Mouse (Mus musculus) gastrocnemius, postnatal 4 days (tissue): ENCODE measurements around the gene Casc3. TPM values are rescaled to one million over a fixed set of nuclear protein-coding genes. Genes with fewer than 3 reads are reported as not detected.

ENCODE experiments used
- DNase-seq, 2 experiments: peaks; one replicate each; pipeline ENCODE4 v3.0.0; 2021 to 2022; ENCODE audit warnings: low spot score in 2 of 2, mixed read lengths in 2 of 2
- total RNA-seq, 2 experiments: library from RNA; stranded (reverse); gene quantifications; 2 replicates each; pipeline ENCODE4 v1.2.3; 2021

Casc3 gene
- total RNA-seq, 2 experiments from 2014 or later = 28.3 to 31.6 TPM

DNA sequence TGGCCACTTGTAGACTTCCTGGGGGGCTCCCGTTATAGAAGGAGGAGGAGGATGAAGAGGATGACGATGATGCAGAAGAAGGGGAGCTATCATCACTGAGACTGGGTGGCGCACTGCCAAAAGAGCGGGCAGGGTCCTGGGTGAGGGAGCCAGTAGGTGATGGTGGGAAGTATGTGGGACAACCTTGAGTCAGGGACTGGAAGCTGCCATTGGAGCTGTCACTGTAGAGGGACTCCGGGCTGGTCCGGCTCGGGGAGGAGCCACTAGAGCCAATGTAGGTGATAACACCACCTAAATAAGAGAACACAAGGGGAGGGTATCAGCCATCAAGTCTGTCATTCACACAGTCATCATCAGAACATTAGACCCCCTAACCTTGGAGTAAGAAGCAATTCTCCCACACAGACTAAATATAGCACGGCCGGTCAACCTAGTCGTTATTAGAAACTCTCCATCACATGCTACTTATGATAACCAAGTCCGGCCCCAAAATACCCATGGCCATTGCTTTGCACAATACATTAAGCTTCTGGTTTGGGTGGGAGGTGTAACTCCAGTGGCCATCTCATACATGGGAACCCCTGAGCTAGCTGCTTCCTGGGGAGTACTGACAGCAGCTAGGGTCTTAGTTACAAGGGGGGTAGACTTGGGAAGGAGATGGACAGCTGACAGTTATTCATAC, 32.7 kb upstream of the Casc3 start:
- DNase-seq = no peak

DNA sequence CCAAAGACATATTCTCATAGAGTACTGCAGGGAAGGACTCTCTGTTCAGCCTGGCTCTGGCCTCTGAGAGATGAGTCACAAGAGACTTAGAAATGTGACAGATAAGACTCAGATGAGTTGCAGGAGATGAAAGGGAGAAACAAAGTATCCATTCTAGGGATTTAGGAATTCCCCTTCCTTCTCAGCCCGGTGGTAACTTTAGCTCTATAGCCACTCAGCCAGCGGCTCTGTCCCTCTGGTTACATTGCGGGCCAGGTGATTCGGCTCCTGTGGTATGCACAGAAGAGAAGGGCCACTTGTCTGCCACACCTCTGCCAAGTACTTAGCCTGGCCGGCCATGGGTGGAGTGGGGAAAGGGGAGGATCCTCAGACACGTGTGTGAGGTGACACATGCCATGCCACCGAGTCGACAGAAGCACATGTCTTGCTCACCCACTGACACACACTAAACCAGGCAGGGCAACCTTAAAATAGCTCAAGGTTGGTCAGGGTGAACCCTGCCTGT, 32.0 kb upstream of the Casc3 start:
- no peak for DNase-seq

DNA sequence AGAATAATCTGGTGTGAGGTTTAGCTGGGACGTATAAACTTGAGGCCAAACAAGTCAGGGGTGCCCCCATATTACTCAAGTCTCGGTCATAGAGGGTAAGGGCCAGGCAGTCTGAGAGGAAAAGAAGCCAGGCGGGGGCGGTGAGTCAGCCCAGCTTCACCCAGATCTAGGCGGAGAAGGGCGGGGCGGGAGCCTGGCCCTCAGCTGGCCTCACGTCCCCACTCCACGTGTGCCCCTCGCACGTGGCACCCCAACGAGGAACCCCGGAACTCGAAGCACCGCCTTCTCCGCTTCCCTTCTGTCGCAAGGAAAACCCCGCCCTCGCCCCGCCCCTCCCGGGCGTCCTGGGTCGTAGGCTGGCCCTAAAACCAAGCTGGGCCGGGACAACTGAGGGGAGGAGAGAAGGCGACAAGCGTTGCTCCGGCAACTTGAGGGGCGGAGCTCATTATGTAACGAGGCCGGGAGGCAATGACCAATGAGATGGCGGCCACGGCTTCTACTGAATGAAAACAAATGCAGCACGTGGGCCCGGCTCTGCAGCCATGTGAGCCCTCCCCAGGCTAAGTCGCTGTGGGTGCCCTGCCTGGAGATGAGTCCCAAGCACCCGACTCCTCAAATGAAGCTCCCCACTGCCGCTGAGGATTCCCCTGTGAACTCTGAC, 30.9 kb upstream of the Casc3 start:
- peak; percentile 96 to 99 for DNase-seq

DNA sequence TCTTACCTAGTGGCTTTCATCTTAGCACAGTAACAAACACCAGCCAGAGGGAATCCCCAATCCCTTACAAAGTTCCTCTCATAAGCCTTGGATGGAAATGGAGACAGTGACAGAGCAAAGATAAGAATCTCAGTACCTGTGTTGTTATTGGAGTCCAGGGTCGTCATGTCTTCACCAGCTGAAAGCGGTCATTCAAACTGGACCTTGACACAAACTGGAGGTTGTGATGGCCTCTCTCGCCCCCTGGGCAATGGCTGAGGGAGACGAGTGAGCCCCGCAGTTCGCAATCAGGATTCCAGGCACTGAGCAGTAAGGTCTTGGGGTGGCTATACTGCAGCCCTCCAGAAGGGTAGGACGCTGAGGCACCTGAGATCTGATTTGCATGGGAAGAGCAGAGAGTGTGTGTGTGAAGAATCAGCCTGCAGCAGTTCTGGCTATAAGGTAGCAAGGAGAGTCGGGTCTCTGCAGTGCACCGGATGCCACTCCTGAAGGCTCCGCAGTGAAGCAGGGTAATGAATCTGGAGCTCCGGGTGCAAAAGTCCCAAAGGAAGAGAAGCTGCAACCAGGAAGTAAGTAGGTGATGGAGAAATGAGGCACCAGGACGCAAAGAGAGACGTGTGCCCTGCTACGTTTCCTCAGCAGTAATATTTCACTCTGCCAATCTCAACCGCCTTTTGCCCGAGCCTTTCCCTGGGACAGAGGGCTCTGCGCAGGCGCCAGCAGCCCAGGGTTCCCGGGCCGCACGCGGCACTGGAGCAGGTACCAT, 29.9 kb upstream of the Casc3 start, which contains the start of gene Nr1d1:
TSS of gene Nr1d1 (minus strand) at position 752 of the 766 bp plus-strand sequence.
- no peak for DNase-seq

DNA sequence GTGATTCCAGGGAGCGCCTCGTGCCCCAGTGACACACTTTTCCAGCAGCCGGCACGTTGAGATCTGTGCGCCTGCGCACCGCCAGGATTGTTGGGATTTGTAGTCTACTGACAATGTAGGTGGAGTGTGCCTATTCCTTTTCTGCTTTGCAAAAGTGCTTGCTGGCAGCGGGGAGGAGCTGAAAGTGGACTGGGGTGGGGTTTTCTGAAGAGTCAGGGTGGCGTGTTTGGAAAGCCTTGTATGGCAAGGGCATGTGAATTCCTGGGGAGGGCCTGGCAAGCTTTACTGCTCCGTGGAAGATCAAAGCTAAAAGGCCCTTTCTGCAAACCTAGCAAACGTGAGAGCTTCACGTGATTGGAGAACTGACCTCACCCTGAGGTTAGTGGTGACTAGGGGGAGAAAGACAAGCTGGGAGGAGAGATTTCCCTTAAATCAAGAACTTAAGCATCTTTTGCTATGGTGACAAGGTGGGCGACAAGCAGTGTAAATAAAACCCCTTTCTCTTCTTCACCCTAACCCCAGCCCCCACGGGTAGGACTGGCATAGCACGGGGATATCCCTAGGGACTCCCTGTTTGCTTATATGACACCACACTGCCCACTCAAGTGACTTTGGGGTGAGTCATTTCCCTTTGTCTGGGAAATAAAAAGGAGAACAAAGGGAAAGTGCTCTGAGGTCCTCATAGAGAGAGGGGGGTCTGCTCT, 29.2 kb upstream of the Casc3 start:
- DNase-seq = peak; percentile 93 to 96

DNA sequence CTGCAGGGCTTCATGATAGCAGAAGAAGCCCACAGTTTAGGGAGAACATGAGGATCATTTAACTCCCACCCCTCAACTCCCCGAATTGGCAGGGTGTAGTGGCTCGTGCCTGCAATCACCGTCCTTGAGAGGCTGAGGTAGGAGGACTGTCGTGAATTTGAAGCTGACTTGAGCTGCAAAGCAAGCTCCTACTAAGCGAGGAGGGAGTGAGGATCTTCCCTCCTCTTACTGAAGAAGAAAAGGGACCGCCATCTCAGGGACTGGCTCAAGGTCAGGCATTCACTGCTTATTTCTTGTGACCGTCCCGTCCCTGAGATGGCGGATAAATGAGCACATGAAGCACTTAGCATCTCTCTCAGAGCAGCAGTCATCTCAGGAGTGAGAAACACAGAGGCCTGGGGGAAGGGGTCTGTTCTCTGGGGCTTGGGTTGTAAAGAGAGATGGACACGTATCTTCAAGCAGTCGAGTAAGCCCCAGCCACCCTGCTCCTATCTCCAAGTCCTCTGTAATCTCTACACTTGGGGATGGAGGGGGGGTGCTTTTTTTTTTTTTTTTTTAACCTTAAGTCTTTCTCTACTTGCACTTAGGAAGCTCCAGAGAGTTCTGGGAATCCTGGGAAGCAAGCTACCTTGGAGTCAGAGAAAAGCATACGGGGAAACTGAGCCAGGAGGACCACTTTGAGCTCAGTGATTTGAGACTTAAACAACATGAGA, 28.5 kb upstream of the Casc3 start:
- no peak for DNase-seq

DNA sequence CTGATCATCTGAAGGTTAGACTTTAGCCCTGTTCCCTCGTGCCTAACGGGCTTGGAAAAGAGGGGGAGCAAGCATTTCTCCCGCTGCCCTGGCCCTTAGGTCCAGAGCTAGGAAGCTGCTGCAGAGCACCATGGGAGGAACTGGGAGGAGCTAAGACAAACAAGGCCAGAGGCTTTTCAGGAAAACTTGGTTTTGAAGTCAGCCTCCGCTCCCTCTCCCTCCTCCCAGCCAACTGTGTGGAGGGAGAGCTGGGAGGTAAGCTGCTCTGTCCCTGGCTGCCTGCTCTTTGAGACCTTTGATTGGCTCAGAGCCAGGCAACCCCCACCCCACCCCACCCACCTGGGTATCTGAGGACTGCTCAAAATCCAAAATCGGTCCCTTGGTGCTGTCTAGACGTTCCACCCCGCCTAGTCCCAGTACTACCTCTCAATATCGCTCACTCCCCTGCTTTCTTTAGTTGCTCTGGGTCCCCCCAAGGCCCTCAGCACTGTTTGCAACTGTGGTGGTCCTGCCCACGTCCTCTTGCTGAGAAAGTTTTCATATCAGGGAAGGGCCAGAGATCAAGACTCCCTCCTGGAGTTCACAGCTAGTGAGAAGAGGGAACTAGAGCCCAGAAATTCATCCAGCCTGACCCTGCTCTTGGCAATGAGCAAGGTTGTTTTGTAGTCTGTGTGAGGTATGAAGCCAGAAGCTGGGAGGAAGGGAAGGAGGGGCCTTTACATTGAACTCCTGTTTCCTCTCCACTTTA, 27.7 kb upstream of the Casc3 start:
- DNase-seq = peak in 1 of 2 experiments; percentile 40

DNA sequence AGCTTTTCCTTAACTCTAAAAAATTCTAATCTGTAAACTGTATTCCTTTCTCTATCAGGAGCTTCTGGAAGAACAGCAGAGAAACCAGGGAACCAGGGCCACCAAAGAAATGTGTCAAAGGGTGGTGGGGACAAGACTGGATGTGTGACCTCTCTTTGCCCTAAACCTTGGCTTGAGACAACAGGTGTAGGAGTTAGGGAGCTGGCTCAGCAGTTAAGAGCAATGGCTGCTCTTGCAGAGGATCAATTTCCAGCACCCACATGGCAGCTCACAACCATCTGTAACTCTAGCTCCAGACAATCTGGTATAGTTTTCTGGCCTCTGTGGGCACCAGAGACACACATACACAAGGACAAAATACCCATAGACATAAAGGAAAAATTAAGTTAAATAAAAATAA, 26.8 kb upstream of the Casc3 start:
- DNase-seq = no peak

DNA sequence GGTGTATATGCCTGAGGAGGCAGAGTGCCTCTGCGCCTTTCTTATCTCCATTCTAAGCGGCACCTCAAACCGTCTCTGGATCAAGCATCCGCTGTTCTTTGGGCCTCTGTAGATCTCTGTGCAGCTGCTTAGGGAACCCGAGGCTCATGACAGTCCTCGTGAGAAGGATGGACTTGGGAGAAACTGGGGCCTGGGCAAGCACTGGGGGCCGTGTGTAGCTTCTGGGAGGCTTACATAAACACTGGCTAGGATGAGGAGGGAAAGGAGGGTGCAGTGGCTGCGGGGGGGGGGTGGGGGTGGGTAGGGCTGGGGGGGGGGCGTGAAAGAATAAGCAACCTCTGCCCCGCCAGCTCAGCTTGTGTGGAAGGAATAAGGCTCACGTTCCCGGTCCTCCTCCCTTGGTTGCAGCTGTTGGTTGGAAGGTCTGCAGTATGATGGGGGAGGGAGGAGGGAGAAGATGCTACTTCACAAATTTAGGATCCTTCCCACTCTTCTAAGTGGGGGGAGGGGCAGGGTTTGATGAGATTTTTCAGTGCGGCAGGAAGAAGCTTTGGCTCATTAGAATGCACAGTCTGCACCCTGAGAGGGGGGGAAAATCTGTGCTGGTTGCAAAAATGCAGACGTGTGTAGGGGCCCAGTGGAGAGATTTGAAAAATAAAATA, 22.7 kb upstream of the Casc3 start:
- peak in 1 of 2 experiments; percentile 78 for DNase-seq

DNA sequence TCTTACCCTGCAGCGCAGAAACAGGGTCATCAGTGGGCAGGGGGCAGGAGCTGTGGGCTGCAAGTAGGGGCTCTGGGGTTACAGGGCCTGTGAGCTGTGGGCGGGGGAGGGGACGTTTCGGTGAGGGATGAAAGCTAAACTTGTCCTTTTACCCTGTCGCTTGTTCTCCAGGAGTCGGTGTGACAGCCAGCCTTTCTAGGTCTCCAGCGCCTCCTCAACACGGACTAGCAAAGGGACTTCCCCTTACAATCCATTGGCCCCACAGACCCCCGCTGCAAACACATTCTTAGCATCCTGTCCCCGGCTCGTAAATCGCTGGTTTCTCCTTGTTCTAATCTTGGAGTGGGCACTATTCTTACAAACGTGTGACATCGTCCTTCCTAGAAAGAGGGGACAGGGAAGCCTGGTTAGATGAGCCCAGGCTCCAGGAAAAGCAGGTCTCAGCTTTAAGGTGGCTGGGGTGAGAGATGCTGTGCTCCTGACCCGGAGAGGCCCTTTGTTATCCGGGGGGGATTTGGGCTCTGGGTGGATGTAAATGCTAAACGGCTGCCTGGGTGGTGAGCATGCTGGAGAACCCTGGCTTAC, 22.0 kb upstream of the Casc3 start:
- peak in 1 of 2 experiments; percentile 42 for DNase-seq

DNA sequence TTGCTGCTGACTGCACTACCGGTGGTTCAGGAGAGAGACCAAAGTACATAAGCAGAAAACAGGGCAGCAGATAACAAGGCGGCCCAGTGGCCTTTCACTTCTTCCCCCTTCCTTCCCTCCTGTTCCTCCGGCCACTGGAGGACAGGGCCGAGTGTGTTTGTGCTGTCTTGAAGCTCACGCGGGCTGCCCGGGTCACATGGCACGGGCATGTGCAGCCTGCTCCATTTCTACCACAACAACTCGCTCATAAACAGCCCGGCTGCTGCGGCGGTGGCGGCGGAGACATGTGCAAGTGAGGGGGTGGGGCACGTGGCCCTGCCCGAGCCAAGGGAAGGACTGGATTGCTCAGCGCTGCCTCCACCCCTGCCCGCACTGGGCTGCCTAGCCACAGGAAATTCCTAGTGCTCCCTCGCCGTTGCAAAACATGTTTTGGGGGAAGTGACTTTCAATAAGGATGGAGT, 21.4 kb upstream of the Casc3 start:
- DNase-seq = peak; percentile 92 to 95

DNA sequence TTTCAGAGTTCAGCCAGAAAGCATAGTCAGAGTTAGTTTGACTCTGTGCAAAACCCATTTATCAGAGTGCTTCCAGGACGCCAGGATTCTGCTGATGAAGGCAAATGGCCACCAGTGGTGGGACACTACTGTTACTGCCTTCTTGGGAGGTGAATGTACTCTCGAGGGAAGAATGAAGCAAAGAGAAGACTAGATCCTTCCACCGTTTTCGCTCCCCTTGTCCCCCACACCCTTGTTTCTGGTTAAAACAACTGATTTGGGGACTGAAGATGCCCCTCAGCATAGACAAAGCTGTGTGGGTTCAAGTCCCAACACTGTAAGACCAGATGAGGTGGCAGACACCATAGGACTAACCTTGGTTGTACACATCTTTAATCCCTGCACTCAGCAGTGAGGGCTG, 20.6 kb upstream of the Casc3 start:
- no peak for DNase-seq

DNA sequence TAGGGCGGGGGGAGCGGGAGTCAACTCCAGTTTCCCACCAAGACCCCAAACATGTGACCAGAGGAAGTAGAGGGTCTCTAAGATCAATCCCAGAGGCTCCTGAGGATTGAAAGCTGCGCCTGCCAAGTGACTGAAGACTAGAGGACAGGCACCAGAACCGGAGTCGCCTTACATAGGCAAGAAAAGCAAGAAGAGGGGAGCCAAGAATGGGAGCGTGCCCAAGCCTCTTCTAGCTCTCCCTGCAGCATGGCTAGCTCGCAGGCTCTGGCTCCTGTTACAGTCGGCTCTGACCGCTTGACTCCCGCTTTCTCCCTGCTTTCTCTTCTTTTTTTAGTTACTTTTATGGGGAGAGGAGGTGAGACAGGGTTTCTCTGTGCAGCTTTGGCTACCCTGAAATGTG, 19.5 kb upstream of the Casc3 start:
- peak in 1 of 2 experiments; percentile 68 for DNase-seq

DNA sequence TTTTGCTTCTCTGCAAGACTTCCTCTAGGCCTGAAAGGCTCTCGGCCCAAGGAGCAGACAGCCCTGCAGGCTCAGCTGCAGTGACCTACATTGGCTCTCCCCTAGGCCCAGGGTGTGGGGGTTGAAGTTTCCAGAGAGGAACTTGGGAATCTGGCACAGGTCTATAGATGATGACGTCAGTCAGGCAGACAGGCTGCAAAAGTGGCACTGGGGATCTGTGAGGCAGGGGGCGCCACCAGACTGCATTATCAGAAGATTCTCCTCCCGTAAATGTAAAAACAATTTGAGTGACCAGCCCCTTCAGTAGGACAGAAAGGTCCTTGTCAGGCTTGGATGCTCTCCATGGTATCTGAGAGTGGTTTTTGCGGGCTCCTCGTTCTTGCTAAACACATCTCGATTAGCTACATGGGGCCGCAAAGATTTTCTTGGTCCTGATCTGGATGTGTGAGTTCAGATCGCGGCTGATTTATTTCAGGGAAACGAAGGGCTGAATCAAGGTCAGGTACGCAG, 18.9 kb upstream of the Casc3 start:
- DNase-seq = peak in 1 of 2 experiments; percentile 87

DNA sequence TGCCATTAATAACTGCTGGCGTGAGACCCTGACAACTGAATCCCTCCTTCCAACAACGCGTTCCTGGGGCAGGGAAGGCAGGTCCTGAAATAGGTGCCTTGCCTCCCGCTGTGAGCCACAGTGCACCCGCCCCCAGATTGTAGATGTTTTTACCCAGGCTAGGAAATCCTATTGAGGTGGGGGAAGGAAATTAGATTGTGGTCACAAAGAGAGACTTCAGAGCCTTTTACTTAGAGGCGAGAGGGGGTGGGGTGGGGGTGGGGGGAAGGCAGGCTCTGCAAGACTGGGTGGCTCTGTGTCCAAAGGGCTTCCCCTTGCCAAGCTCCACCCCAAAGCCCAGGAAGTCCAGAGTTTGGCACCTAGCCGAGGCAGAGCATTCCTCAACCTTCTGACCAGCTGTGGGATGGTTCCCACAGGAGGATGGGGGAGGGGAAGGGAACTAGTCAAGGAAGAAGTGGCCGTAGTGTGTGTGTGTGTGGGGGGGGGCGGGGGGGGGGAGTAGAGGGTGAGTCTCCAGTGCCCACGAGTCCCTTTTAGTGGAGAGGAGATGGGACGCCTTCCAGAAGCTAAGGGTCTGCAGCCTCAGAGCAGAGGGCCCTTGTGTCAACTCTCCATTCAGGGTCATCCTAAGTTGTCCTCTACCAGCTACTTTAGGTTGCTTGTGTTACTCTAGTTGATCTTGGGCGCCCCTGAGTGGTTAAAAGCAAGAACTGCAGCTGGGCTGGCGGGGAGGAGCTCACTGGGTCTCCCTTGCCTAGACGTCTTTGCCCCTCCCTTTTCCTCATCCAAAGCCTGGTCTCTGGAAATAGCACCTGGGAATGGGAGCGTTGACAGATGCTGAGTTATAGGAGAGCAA, 18.1 kb upstream of the Casc3 start:
- peak; percentile 90 to 98 for DNase-seq

DNA sequence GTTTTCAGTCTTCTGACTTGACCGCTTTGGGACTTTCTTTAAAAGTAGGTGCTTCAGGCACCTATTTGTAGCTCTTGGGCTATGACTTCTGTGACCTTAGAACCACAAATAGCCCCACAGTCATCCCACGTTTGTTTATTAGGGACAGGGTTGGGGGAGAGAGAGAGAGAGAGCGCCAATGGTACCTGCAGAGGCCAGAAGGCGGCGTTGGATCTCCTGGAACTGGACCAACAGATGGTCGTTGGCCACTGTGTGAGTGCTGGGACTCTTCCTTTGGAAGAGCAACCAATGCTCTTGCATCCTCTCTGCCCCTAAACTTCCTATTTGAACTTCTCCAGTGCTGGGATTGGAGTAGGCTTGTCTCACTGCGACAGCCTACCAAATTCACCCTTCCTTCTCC, 17.5 kb upstream of the Casc3 start:
- DNase-seq = peak in 1 of 2 experiments; percentile 50

DNA sequence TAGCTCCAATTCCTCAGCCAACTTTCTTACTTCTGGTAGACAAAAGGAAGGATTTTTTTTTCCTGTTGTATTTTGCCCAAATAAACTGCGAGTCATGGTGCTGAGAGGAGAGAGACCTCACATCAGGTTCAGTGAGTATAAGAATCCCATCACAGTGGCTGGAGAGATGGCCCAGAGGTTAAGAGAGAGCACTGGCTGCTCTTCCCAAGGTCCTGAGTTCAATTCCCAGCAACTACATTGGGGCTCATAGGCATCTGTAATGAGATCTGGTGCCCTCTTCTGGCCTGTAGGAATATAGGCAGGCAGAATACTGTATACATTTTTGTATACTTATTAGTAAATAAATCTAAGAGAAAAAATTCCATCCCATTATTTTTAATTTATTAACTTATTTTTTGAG, 17.0 kb upstream of the Casc3 start:
- DNase-seq = no peak

DNA sequence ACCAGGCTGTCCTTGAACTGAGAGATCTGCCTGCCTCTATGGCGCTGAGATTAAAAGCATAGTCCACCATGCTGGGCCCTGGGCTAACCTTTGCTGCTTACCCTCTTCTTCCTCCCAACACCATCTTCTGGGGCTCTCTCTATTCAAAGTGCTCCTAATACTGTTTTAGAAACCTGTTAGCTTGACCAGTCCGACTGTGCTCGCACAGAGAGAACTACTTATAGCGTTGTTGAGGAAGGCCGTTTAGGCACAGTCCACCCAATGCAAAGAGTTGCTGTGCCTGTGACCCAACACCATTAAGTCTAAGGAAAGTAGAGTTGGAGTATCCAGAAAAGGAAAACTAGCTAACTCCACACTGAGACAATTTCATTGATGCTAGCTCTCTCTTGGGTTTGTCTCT, 16.6 kb upstream of the Casc3 start:
- no peak for DNase-seq
